Mouse (Mus musculus) spleen, adult 12 weeks (tissue): ENCODE data around the gene P4ha1.
"Not testable (repeated sequence)": the region's sequence is repeated elsewhere in the genome, so short reads cannot be mapped to it uniquely, and the experiment has no call there.

Experiments used
- DNase-seq: peaks from one replicate; pipeline ENCODE4 v3.0.0; 2022; ENCODE audit warnings: low spot score

P4ha1 gene

GRCm38 (mm10) chr10:59323100-59323487 is at the start of gene P4ha1:
P4ha1 (plus strand) TSS chr10:59323296.
- peak; percentile 86 for DNase-seq

GRCm38 (mm10) chr10:59275745-59276144 is 47.4 kb upstream of the P4ha1 start:
- DNase-seq: no peak

GRCm38 (mm10) chr10:59277116-59277515 is 46.0 kb upstream of the P4ha1 start:
- DNase-seq: no peak

GRCm38 (mm10) chr10:59277729-59278475 is 45.2 kb upstream of the P4ha1 start:
- no peak for DNase-seq

GRCm38 (mm10) chr10:59283164-59283563 is 39.9 kb upstream of the P4ha1 start:
- no peak for DNase-seq

- no peak for DNase-seq
Observed at GRCm38 (mm10) chr10:59283749-59284148, 39.3 kb upstream of the P4ha1 start.

GRCm38 (mm10) chr10:59285530-59285929 is 37.6 kb upstream of the P4ha1 start:
- no peak for DNase-seq

- DNase-seq: no peak
Observed at GRCm38 (mm10) chr10:59287251-59287650, 35.8 kb upstream of the P4ha1 start.

GRCm38 (mm10) chr10:59287662-59288061 is 35.4 kb upstream of the P4ha1 start:
- no peak for DNase-seq

- no peak for DNase-seq
Observed at GRCm38 (mm10) chr10:59289062-59289461, 34.0 kb upstream of the P4ha1 start.

- DNase-seq: no peak
Observed at GRCm38 (mm10) chr10:59291536-59291935, 31.6 kb upstream of the P4ha1 start.

- no peak for DNase-seq
Observed at GRCm38 (mm10) chr10:59292079-59292478, 31.0 kb upstream of the P4ha1 start.

- peak; percentile 24 for DNase-seq
Observed at GRCm38 (mm10) chr10:59292558-59292957, 30.5 kb upstream of the P4ha1 start.

- DNase-seq: peak; percentile 56
Observed at GRCm38 (mm10) chr10:59295241-59295811, 27.8 kb upstream of the P4ha1 start.

GRCm38 (mm10) chr10:59296261-59296660 is 26.8 kb upstream of the P4ha1 start:
- DNase-seq: peak; percentile 58

GRCm38 (mm10) chr10:59302671-59303070 is 20.4 kb upstream of the P4ha1 start:
- DNase-seq: not testable (repeated sequence)

- no peak for DNase-seq
Observed at GRCm38 (mm10) chr10:59308993-59309715, 13.9 kb upstream of the P4ha1 start.

- DNase-seq: no peak
Observed at GRCm38 (mm10) chr10:59310124-59310523, 13.0 kb upstream of the P4ha1 start.

GRCm38 (mm10) chr10:59310691-59311457 is 12.2 kb upstream of the P4ha1 start:
- no peak for DNase-seq

GRCm38 (mm10) chr10:59311881-59312280 is 11.2 kb upstream of the P4ha1 start:
- DNase-seq: no peak

GRCm38 (mm10) chr10:59321112-59321511 is 2.0 kb upstream of the P4ha1 start:
- DNase-seq: no peak

- no peak for DNase-seq
Observed at GRCm38 (mm10) chr10:59322271-59322670, 825 bp upstream of the P4ha1 start.
